Mouse (Mus musculus) G1E (cell line): ENCODE results near the gene Spata19. TPM values are rescaled to one million over a fixed set of nuclear protein-coding genes. Genes with fewer than 3 reads are reported as not detected.
A peak's percentile ranks its signal among the peaks of the same experiment; 100 is the strongest.

ENCODE experiments used
- ATAC-seq: 2 replicates; pipeline ENCODE4 v1.8.0; 2016; ENCODE audit warnings: mild to moderate bottlenecking; ENCODE audit not compliant: insufficient number of reproducible peaks, poor library complexity, low FRiP score, severe bottlenecking; ENCODE audit errors: extremely low read depth
- DNase-seq: peaks from one replicate; pipeline ENCODE4 v3.0.0; 2012; ENCODE audit warnings: low spot score
- H3K27me3 ChIP-seq: 2 replicates; pipeline ENCODE4 v1.6.1; 2012; ENCODE audit warnings: mild to moderate bottlenecking, low read length, inconsistent platforms; ENCODE audit not compliant: insufficient read depth
- H3K36me3 ChIP-seq: replicated peaks from 2 replicates; pipeline ENCODE3; 2012; ENCODE audit warnings: mild to moderate bottlenecking, inconsistent platforms
- H3K4me1 ChIP-seq: 2 replicates; pipeline ENCODE4 v1.6.1; 2012; ENCODE audit warnings: low read depth, low read length, inconsistent platforms, mixed read lengths; ENCODE audit not compliant: insufficient read depth
- H3K4me3 ChIP-seq: 2 replicates; pipeline ENCODE4 v1.5.1; 2012; ENCODE audit warnings: low read depth, mild to moderate bottlenecking, inconsistent platforms, low read length, moderate library complexity, mixed read lengths
- H3K9me3 ChIP-seq: replicated peaks from 2 replicates; pipeline ENCODE4 v1.6.1; 2012; ENCODE audit warnings: inconsistent platforms
- CTCF ChIP-seq: IDR thresholded peaks from 2 replicates; pipeline ENCODE4 v1.5.1; 2012; ENCODE audit warnings: low read depth, low read length, inconsistent platforms, mixed read lengths
- GATA1 ChIP-seq: IDR thresholded peaks from 2 replicates; pipeline ENCODE4 v1.6.1; 2012; ENCODE audit warnings: borderline replicate concordance, low read length, inconsistent platforms, mixed read lengths
- GATA2 ChIP-seq: IDR thresholded peaks from 2 replicates; pipeline ENCODE4 v1.6.1; 2012; ENCODE audit warnings: low read depth, low read length, inconsistent platforms, borderline replicate concordance
- POLR2AphosphoS5 ChIP-seq: IDR thresholded peaks from 2 replicates; pipeline ENCODE4 v1.6.1; 2012; ENCODE audit warnings: low read depth, low read length, inconsistent platforms; ENCODE audit not compliant: insufficient replicate concordance
- TAL1 ChIP-seq: conservative IDR thresholded peaks from 2 replicates; pipeline ENCODE4 v1.6.1; 2012; ENCODE audit warnings: low read depth, low read length, inconsistent platforms, mixed read lengths
- polyA plus RNA-seq: library from polyadenylated mRNA; stranded (reverse); fragments of >175 nt; gene quantifications from 2 replicates; pipeline ENCODE4 v1.2.3, GENCODE M21; 2012
- total RNA-seq, 2 experiments: library from RNA; stranded (forward) in 1 of 2; stranded (reverse) in 1 of 2; fragments of 200-1000 nt in 1 of 2; fragments of >200 nt in 1 of 2; fragmentation: Nextera tagmentation in 1 of 2; gene quantifications; 2 replicates each; pipeline ENCODE4 v1.2.3; 2014 to 2017

Gene Spata19
- total and polyA plus RNA-seq, 3 experiments = 0.16 TPM; not detected in 2

- TF ChIP-seq GATA1 (no peak), CTCF (no peak), TAL1 (no peak), GATA2 (no peak), POLR2AphosphoS5 (no peak)
- H3K4me1 ChIP-seq = no peaks in the 10 kb centered on the region
- ATAC-seq = no peak
Observed at GRCm38 (mm10) chr9:27401169-27401568, 4.6 kb downstream of the Spata19 start.

DNA sequence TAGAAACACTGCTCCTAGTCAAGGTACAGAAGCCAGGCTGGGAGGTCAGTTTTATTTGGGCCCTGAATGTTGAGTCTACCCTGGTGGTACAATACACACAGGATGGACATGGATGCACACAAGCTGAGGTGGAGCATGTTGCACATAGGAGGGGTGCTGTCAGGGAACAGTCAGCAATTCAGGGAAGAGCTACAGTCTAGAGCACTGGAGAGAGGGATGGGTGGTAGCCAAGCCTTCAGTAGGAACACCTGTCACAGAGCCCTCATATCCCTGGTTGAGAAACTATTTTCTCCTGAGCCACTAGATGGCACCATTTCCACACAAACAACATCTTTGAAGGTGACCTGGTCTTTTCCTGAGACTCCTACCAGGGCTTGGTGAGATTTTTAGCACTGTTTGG, 13.1 kb downstream of the Spata19 start:
- no peak for DNase-seq
- no peak for ATAC-seq

More at GRCm38 (mm10) chr9:27401169-27401568, 4.6 kb downstream of the Spata19 start:
- no peaks in the 10 kb centered on the region for H3K27me3 ChIP-seq
- H3K9me3 ChIP-seq = peaks cover 6% of the 10 kb centered on the region; the same call in 1 of the 2 replicates
- H3K36me3 ChIP-seq = no peaks in the 10 kb centered on the region
- no peak for DNase-seq
- H3K4me3 ChIP-seq = no peak overlapping the region

DNA sequence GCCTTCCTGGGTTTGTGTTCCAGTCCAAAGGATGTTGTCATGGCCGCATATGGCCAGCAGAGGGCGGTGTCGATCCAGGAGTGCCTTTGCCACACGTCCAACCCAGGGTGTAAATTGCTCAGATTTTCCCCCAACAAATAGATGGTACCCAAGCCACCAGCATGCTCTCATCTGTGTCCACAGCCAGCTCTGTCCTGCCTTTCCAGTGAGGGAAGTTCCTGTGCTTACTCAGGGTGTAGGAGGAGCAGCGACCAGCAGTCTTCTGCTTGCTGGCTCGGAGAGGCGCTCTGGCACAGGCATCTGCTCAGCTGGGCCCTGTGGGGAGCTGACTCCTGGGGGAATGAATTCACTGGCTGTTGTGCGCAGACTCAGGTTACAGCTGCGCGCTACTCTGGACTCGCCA, 17.5 kb downstream of the Spata19 start:
- Histone ChIP-seq H3K4me1 (no peaks in the 10 kb centered on the region), H3K36me3 (no peaks in the 10 kb centered on the region), H3K4me3 (no peak overlapping the region), H3K27me3 (no peaks in the 10 kb centered on the region), H3K9me3 (peaks cover 2% of the 10 kb centered on the region)
- no peak for TF ChIP-seq GATA2
- TF ChIP-seq CTCF = peak; percentile 82
- no peak for ATAC-seq
- no peak for DNase-seq

More for the DNA sequence above, 13.1 kb downstream of the Spata19 start:
- Histone ChIP-seq H3K4me1 (no peaks in the 10 kb centered on the region), H3K36me3 (no peaks in the 10 kb centered on the region), H3K9me3 (no peaks in the 10 kb centered on the region), H3K27me3 (no peaks in the 10 kb centered on the region), H3K4me3 (no peak overlapping the region)
- TF ChIP-seq GATA2 (no peak), POLR2AphosphoS5 (no peak), TAL1 (no peak), CTCF (no peak)

- no peaks in the 10 kb centered on the region for H3K27me3 ChIP-seq
- ATAC-seq = no peak
Observed at GRCm38 (mm10) chr9:27424511-27424910, 27.9 kb downstream of the Spata19 start.

DNA sequence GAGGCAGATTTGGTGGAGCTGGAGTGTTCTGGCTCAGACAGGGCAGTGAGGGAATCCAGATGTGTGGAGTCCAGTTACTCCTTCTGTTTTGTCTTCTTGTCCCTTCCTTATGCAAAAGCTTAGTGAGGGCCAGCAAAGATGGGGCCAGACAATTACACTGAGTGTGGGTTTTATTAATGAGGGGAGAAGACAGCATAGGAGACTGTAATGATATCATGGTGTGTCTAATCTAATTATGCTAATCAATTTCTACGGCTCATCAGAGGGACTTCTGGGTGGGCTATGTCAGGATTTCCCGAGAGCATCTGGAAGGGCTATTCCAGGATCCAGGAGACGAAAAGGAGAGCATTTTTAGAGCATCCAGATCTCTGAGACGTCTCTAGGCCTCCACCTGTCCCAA, 32.0 kb downstream of the Spata19 start:
- H3K36me3 ChIP-seq = no peaks in the 10 kb centered on the region
- no peaks in the 10 kb centered on the region for H3K4me1 ChIP-seq
- ATAC-seq = no peak
- no peaks in the 10 kb centered on the region for H3K27me3 ChIP-seq
- peaks cover 11% of the 10 kb centered on the region; the same call in 1 of the 2 replicates for H3K9me3 ChIP-seq
- H3K4me3 ChIP-seq = no peak overlapping the region
- TF ChIP-seq POLR2AphosphoS5 = no peak
- TF ChIP-seq CTCF = no peak
- TF ChIP-seq GATA2 = no peak
- no peak for TF ChIP-seq GATA1
- no peak for TF ChIP-seq TAL1
- no peak for DNase-seq

More at GRCm38 (mm10) chr9:27424511-27424910, 27.9 kb downstream of the Spata19 start:
- TF ChIP-seq GATA1 (no peak), POLR2AphosphoS5 (no peak), CTCF (no peak), TAL1 (no peak), GATA2 (no peak)
- H3K9me3 ChIP-seq = 0 out of 2 replicates have a peak, but pooled peaks cover 14% of the 10 kb centered on the region
- no peaks in the 10 kb centered on the region for H3K36me3 ChIP-seq
- H3K4me3 ChIP-seq = no peak overlapping the region
- no peak for DNase-seq
- H3K4me1 ChIP-seq = no peaks in the 10 kb centered on the region

GRCm38 (mm10) chr9:27433301-27433700, 36.7 kb downstream of the Spata19 start:
- DNase-seq (no peak), ATAC-seq (no peak)
- Histone ChIP-seq H3K27me3 (no peaks in the 10 kb centered on the region), H3K4me1 (no peaks in the 10 kb centered on the region), H3K36me3 (no peaks in the 10 kb centered on the region), H3K4me3 (no peak overlapping the region), H3K9me3 (peaks cover 6% of the 10 kb centered on the region; the same call in 1 of the 2 replicates)
- TF ChIP-seq CTCF = no peak
- TF ChIP-seq GATA1 = no peak
- no peak for TF ChIP-seq POLR2AphosphoS5
- no peak for TF ChIP-seq GATA2
- TF ChIP-seq TAL1 = no peak

- Histone ChIP-seq H3K9me3 (peaks cover 2% of the 10 kb centered on the region; the same call in 1 of the 2 replicates), H3K27me3 (no peaks in the 10 kb centered on the region), H3K4me1 (no peaks in the 10 kb centered on the region), H3K36me3 (no peaks in the 10 kb centered on the region), H3K4me3 (no peak overlapping the region)
- ATAC-seq (no peak), DNase-seq (no peak)
- no peak for TF ChIP-seq TAL1
- TF ChIP-seq GATA1 = no peak
- TF ChIP-seq POLR2AphosphoS5 = no peak
- TF ChIP-seq GATA2 = no peak
- TF ChIP-seq CTCF = no peak
Observed at GRCm38 (mm10) chr9:27435936-27436335, 39.3 kb downstream of the Spata19 start.
